Mouse (Mus musculus) CH12.LX (cell line): ENCODE measurements around the gene Nrm.

Experiments
- CHD2 ChIP-seq: IDR thresholded peaks from 2 replicates; pipeline ENCODE4 v1.6.1; 2011; ENCODE audit warnings: low read length, improper control_type of control experiment
- CTCF ChIP-seq, 2 experiments: IDR thresholded peaks in 1 of 2; conservative IDR thresholded peaks in 1 of 2; 2 replicates each; pipeline ENCODE4 v1.5.1; 2011 to 2012; ENCODE audit warnings: low read depth in 2 of 2, low read length in 2 of 2, improper control_type of control experiment in 1 of 2, inconsistent platforms in 1 of 2, mild to moderate bottlenecking in 1 of 2, moderate library complexity in 1 of 2
- E2F4 ChIP-seq: IDR thresholded peaks from 2 replicates; pipeline ENCODE4 v1.6.1; 2011; ENCODE audit warnings: low read depth, low read length, improper control_type of control experiment; ENCODE audit not compliant: insufficient replicate concordance
- EP300 ChIP-seq: IDR thresholded peaks from 2 replicates; pipeline ENCODE4 v1.6.1; 2011; ENCODE audit warnings: low read length, improper control_type of control experiment
- ETS1 ChIP-seq: conservative IDR thresholded peaks from 2 replicates; pipeline ENCODE4 v1.6.1; 2012; ENCODE audit warnings: low read depth, mild to moderate bottlenecking, inconsistent platforms, low read length, improper control_type of control experiment, moderate library complexity
- GABPA ChIP-seq: IDR thresholded peaks from 2 replicates; pipeline ENCODE4 v1.6.1; 2012; ENCODE audit warnings: low read depth, low read length, improper control_type of control experiment, inconsistent platforms; ENCODE audit not compliant: insufficient replicate concordance
- JUN ChIP-seq: IDR thresholded peaks from 2 replicates; pipeline ENCODE4 v1.6.1; 2011; ENCODE audit warnings: low read depth, mild to moderate bottlenecking, low read length, improper control_type of control experiment, moderate library complexity; ENCODE audit not compliant: insufficient read depth
- KAT2A ChIP-seq: IDR thresholded peaks from 2 replicates; pipeline ENCODE4 v1.6.1; 2012; ENCODE audit warnings: low read length, improper control_type of control experiment, inconsistent platforms; ENCODE audit not compliant: insufficient replicate concordance
- MAFK ChIP-seq: IDR thresholded peaks from 2 replicates; pipeline ENCODE4 v1.6.1; 2011; ENCODE audit warnings: low read length, improper control_type of control experiment; ENCODE audit not compliant: insufficient replicate concordance
- POLR2A ChIP-seq: IDR thresholded peaks from 2 replicates; pipeline ENCODE4 v1.6.1; 2011; ENCODE audit warnings: low read depth, mild to moderate bottlenecking, improper control_type of control experiment, low read length
- POLR2AphosphoS2 ChIP-seq: IDR thresholded peaks from 2 replicates; pipeline ENCODE4 v1.6.1; 2011; ENCODE audit warnings: low read depth, low read length, improper control_type of control experiment
- RAD21 ChIP-seq: IDR thresholded peaks from 2 replicates; pipeline ENCODE4 v1.6.1; 2011; ENCODE audit warnings: low read depth, mild to moderate bottlenecking, low read length, improper control_type of control experiment, moderate library complexity
- USF1 ChIP-seq: IDR thresholded peaks from 2 replicates; pipeline ENCODE4 v1.6.1; 2014; ENCODE audit warnings: low read depth, mild to moderate bottlenecking, inconsistent platforms, low read length, improper control_type of control experiment

DNA sequence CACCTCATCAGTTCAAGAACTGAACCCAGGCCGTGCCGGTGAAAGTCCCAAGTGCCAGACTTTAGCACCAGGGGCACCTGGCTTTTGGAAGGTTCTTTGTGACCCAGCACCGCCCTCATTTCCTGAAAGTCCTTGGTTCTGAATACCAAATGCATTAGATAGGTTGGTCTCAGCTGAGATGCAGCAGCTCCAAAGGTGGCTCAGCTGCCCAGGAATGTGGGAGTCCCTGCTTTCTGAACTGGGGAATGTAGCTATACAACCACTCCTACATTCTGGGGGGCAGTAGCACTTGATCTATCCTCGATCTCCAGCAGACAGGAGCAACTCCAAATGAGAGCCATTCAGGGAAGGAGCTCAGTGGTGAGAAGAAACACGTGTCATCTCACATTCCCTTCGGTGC lies 48.4 kb upstream of the Nrm start:
- TF ChIP-seq CTCF (conservative IDR thresholded peaks at IDR 0.05 in 1 of 2, IDR thresholded peaks at IDR 0.05 in 1 of 2; ENCODE audit: low read depth in 2 of 2, low read length in 2 of 2) (no peak), POLR2A (no peak), KAT2A (no peak), CHD2 (no peak), POLR2AphosphoS2 (no peak), EP300 (no peak), USF1 (no peak), MAFK (no peak), RAD21 (no peak), ETS1 (no peak), E2F4 (no peak), GABPA (no peak), JUN (no peak)
